Mouse (Mus musculus): Measurements from ENCODE around the gene Ypel5. TPM values are rescaled to one million over a fixed set of nuclear protein-coding genes. Genes with fewer than 3 reads are reported as not detected.

Gene Ypel5
- polyA plus RNA-seq (2014; fragmentation: Illumina TruSeq; extraction: RNeasy Lipid Tissue Mini Kit (QIAGEN cat#74804)) = 135 TPM

DNA sequence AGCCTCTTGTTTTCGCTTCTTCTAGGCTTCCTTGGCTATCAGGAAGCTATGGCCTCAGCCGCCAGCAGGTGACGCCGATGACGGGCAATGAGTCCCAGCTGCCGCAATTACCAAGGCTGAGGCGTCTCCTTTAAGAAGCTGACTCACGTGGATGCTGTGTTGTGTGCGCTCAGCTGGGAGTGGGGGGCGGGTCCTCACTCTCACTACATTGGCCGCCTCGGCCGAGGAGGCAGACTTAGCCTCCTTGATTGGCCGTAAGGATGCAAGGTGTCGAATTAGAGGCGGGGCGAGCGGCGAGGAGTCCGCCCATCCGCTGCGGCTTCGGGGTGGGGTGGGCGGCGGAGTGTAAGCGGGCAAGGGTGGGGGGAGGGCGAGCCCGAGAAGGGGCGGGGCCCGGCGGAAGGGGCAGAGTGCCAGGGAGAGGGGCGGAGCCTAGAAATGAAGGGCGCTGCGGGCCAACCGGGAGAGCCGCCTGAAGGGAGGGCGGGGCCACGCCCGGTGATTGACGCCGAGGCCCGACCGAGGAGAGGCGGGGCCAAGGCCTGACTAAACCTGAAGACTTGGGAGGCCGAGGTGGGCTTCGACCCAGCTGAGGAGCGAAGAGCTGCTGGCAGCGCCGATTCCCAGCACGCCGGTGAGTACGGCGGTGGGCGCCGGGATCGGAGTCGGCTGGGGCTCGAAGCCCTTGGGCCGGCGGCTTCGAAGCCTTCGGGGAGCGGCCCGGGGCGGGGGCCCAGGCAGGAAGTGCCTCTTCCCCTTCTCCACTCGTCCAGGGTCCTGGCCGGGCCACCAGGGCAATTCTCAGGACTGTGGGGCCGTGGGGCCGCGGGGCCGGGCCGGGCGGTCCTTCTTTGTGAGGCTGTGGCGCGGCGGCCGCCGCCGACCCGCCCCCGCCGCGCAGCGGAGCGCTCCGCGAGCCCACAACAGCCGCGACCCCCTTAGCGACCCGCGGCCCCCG lies at the start of gene Ypel5:
Gene Ypel5, plus strand, starts transcription at position 296 of the 958 bp plus-strand sequence.

Other genes starting within 250 kb of the Ypel5 start
- gene Alk, start 231.8 kb upstream of the Ypel5 start, polyA plus RNA-seq (2014; fragmentation: Illumina TruSeq; extraction: RNeasy Lipid Tissue Mini Kit (QIAGEN cat#74804)) = not detected
- 24.0 TPM for gene Lbh, start 81.9 kb downstream of the Ypel5 start, polyA plus RNA-seq (2014; fragmentation: Illumina TruSeq; extraction: RNeasy Lipid Tissue Mini Kit (QIAGEN cat#74804))